Mouse (Mus musculus): ENCODE data around the gene 4930595D18Rik.

Gene 4930595D18Rik

DNA sequence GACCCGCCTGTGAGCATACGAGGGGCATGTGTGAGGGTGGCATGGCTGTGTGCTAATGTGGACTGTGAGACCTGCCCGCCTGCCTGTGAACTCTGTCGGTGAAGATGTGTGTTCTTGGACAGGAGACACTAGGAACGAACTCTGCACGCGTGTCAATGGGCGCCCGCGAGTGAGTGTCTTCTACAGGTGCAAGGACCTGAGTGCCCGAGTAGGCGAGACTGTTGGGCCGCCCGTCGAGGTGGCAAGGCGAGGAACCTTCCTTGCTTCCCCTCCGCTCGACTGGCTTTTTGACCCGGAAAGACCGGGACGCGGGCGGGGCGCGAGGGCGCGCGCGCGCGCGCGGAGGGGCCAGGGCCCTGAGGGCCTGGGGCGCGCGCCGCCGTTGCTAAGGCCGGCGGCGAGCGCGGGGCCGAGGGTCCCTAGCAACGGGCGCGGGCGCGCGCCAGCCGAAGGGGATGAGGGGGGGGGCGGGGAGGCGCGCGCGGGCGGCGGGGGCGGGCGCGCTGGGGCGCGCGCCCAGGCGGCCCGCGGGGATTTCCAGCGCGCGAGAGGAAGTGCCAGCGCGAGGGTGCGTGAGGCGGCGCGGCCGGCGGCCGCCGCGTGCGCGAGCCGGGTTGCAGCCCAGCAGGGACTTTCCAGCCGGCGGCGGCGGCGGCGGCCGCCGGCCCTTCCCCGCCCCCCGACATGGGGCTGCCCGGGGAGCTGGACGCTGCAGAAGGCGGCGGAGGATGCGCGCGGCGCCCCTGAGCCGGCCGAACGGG, 18.3 kb downstream of the 4930595D18Rik start, which contains the start of gene Traf3:
Gene Traf3, plus strand, starts transcription at position 540 of the 761 bp plus-strand sequence.
- DNase-seq (ENCODE audit: low spot score in 2 of 2) = peak; percentile 35 to 40

DNA sequence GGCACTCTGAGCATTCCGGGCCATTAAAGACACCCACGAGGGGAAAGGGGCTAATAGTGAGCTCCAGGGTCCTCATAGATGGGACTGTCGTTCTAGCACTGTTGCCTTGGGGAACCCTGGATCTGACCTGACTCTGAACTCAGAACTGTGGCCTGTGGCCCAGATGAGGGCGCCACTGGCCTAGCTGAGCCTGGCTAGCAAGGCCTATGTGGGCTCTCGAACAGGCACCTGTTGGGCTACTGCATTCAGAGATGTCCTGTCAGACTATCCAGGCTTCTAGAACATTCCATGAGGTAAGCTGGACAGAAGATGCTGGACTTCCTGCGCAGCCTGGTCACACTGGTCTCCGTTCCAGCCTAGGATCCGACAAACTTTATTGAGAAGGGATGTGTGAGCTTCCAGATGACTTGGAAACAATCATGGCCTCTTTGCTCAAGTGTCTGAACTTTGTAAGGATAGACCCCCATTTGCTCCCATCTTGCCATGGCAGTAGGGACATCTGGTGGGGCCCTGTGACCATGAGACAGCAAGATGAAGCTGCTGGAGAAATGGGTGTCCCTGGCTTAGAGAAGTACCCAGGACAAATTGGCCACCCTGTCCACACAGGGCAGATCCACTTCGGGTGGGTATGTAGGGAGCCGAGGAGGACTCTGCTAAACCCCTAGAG, 19.0 kb downstream of the 4930595D18Rik start:
- peak; percentile 23 to 32 for DNase-seq (ENCODE audit: low spot score in 2 of 2)

DNA sequence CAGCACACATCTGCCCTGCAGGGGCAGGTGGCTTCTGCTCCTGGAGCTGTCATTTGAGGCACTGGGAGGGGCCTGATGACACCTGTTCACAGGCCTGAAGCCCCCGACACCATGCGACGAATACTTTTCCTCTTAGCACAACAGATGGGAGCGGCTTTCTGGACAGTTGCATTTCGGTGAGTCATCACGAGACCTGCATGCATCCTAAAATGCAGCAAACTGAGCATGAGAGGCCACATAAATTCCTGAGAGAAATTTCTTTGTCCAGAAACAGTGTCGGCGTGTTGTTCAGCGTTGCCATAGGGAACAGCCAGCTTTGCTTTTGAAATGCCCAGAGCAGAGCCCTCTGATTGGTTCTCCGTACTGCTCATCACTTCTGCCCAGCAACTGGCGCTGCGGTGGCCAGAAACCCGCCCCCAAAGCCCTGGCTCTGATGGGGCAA, 20.0 kb downstream of the 4930595D18Rik start:
- DNase-seq (ENCODE audit: low spot score in 2 of 2) = peak; percentile 83 to 84

DNA sequence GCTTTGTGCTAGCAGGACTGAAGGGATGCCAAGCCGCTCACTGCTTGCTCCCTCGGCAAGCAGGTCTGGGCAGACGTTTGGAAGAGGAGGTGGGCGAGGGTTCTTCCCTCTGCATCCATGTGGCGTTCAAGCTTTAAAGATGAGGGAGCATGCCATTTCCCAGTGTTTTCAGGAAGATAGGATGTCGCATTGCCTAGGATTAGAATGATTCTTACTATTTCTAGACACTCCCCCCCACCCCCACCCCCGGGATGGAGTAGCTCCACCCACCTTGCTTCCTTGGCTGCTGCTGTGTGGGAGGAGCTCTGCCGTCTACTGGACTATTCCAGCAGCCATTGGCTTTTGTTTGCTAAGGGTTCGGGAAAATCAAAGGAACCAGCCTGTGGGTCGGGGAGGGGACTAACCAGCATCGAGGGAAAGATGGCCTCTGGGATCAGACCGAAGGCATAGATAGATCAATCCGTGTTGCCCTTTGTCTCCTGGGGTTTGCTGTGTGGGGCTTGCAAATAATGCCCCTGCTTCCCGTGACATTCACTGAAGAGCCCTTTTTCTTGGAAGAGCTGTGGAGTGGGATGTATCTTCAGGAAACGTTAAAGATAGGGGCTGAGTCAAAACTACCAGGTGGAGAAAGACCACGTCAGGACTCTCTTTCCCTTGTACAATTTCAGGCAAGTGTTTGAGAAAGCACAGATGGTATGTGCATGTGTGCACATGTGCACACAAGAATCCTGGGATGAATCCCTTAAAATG, 21.8 kb downstream of the 4930595D18Rik start:
- peak; percentile 41 to 58 for DNase-seq (ENCODE audit: low spot score in 2 of 2)

DNA sequence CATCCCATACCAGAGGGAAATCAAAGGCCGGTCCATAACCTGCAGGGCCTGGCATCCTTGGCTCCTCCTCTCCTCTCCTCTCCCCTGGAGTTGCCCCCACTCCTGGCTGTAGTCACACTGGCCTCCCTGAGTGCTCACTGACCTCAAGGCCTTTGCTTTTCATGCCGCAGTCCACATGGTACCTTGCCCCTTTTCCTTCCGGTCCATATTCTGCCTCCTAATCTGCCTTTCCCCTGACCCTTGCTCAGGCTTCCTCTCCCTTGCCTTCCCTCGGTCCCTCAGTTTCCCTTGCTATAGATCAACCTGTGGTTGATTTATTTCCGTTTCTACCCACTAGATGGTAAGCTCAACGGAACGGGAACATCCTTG, 22.4 kb downstream of the 4930595D18Rik start:
- no peak for DNase-seq (ENCODE audit: low spot score in 2 of 2)

DNA sequence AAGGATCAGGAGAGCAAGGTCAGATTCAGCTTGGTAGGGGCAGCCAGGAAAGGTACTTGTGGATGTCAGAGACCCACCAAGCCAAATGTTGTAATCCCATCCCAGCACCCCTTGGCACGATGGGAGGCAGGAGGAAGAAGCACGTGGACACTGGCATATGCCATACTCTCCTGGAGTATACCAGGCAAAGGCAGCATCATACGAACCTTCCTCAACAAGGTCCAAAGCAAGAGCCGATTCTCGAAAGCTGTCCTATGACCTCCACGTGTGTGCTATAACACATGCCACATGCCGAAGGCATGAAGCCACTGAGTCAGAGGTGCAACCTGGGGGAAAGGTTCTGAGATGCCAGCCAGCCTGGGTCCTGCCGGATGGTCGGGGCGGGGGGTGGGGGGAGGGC, 23.4 kb downstream of the 4930595D18Rik start:
- no peak for DNase-seq (ENCODE audit: low spot score in 2 of 2)

DNA sequence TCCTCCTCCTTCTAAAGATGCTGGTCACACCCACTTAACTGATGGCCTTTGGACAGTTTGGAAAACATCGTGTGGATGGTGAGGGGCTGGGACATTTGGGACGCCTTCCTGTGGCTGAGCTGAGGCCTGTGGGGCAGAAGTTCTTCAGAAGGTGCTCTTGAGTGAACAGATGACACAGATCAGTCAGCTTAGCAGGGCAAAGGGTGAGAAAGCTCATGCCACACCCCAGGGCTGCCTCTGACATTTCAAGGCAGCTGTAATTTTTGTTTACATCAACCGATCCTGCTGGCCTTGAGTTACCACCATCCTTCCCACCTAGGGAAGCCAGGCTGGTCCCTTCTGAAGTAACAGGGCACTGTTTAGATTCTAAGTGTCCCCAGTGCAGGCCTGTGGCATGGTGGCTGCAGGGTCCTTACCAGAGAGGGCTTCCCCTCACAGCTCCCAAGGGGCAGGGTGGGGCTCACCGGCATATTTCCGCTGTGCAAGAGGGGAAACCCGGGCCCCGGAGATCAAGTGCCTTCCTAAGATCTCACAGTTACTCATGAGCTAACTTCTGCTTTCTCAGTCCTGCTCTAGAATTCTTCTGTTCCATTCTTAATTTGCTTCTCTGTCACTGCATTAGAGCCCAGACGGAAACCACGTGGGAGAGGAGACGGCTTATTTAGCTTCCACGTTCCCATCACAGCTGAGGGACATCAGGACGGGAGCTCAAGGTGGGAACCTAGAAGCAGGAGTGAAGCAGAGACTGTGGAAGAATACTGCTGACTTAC, 24.4 kb downstream of the 4930595D18Rik start:
- DNase-seq (ENCODE audit: low spot score in 2 of 2) = no peak

DNA sequence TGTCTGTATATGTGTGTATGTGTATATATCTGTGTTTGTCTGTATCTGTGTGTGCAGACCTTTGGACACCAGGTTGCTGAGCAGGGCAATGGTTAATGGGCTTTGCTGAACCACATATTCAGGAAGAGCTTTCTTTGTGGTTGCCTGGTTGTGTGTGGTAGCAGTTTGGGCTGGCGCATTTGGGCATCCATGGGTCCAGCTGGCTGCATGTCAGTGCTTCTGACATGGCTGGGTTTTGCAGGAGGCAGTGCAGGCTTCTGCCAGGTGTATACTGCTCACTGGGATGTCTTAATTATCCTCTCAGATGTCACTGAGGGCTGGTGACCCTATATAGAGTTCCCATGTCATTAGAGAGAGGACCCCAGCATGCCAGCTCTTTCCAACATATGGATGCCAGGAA, 28.5 kb downstream of the 4930595D18Rik start:
- DNase-seq (ENCODE audit: low spot score in 2 of 2) = no peak

DNA sequence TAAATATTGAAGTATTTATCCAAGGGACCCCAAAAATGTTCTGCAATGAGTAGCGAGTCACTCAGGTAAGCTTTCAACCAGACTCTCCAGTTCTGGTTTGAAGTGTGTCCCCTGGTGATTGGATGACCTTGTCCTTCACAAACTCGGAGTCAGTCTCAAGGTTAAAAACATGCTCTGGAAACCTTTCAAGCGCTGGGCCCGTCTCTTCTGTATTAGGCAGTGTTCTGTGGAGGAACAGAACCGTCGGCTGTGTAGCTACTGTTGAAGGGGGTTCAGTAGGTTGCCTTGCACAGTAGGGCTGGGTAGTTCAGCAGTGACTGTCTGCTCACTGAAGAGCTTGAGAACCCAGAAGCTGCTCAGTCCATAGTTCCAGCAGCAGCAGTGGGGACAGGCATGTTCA, 29.6 kb downstream of the 4930595D18Rik start:
- no peak for DNase-seq (ENCODE audit: low spot score in 2 of 2)

DNA sequence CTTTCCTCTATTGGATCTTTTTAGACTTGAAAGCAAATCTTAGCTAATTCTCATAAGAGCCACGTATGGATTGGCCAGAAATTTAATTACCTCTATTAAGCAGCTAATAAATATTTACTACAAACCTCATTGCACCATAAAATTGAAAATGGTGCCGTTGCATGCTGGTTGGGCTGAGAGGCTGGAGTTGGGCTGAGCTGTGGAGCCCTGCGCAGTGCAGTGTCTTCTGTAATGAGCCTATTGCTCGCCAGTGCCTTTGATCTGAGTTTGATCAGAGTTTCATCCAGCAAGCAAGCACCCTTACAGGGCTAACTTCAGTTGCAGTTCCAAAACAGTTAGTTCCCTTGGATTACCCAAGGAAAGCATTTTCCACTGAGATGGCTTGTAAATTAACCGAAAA, 30.3 kb downstream of the 4930595D18Rik start:
- no peak for DNase-seq (ENCODE audit: low spot score in 2 of 2)

DNA sequence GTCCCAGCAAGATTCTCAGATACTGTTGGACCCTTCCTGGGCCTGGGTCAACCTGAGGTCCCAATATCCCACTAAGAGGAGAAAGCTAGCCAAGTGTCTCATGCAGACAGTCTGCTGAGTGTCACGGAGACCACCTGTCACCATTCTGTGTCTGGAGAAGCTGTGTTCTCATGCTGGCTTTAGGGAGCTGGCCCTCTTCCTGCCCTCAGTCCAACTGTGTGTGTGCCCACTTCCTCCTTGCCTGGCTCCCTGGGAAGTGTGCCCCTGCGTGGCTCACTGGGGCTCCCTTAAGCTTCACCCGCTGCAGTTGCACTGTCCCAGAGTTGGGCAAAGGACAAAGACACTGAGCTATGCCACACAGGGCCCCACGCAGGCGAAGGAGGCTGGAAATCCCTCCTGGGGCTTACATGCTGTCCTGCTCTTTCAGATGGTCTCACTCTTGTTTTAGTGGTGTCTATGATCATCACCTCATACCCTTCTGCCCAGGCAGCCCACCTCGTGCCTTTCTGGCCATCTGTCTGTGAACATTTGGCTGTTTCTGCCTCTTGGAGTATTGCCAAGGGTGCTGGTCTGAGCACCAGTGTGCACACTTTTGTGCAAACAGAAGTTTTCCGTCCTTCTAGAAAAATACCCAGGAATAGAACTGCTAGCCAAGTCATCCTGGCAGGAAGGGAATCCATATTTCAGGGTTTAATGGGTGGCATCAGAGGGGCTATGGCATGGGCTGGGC, 31.1 kb downstream of the 4930595D18Rik start:
- no peak for DNase-seq (ENCODE audit: low spot score in 2 of 2)

DNA sequence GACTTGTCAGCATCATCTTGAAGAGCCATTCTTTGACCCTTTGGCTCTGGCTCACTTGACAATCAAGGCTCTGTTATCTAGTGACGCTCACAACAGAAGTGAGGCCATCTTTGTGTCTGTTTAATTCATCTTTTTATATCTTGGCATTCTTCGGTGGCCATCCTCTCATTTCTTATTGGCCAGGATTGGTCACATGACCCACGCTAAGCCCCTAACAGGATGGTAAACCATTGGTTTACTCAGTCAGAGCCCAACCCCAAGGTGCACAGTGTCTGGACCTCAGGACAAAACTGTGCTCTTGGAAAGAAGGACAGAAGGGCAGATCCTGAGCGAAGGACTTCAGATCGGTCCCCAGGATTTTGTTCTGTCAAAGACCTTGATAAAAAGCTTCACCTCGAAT, 31.7 kb downstream of the 4930595D18Rik start:
- DNase-seq (ENCODE audit: low spot score in 2 of 2) = no peak

DNA sequence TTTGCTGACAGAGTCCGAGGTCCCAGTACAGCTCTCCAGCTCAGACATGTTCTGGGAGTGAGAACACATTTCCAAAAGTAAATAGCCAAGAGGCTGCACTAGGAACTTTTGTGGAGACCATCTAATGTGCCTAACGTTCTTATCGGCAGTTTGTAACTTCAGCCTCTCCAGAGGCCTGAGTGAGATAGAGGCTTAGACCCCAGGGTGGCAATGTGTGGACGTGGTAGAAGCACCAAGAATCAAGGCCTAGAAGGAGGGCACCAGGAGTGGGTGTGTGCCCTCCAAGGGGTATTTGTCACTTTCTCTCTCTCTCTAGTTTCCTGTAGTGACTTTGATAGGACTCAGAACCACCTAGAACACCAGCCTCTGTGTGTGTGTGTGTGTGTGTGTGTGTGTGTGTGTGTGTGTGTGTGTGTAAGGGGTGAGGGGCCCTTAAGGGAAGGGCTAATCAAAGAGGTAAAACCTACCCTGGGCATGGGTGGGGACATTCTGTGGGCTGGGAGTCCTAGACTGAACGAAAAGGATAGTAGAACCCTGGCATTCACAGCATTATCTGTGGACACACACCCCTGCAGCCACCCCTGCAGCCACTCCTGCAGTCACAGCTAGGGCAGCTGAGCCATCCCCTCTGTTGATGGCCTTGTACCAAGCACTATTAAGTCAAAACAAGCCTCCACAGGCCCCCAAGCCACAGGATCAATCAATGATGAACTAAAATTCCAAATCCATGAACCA, 32.7 kb downstream of the 4930595D18Rik start:
- no peak for DNase-seq (ENCODE audit: low spot score in 2 of 2)

DNA sequence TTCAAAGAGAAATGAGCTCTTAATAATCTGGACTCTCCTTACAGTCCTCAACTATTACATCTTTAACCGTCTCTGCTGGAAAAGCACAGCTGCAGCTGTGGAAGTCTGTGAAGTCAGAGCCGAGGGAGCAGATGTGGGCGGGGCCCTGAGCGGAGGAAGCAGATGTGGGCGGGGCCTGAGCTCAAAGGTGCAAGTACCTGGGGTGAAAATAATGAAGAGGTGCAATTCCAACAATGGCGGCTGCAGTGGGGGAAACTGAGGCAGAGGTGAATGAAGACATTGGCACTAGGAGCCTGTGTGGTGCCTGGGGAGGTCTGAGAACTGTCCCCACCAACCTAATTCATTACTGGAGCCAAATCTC, 34.1 kb downstream of the 4930595D18Rik start:
- DNase-seq (ENCODE audit: low spot score in 2 of 2) = no peak

DNA sequence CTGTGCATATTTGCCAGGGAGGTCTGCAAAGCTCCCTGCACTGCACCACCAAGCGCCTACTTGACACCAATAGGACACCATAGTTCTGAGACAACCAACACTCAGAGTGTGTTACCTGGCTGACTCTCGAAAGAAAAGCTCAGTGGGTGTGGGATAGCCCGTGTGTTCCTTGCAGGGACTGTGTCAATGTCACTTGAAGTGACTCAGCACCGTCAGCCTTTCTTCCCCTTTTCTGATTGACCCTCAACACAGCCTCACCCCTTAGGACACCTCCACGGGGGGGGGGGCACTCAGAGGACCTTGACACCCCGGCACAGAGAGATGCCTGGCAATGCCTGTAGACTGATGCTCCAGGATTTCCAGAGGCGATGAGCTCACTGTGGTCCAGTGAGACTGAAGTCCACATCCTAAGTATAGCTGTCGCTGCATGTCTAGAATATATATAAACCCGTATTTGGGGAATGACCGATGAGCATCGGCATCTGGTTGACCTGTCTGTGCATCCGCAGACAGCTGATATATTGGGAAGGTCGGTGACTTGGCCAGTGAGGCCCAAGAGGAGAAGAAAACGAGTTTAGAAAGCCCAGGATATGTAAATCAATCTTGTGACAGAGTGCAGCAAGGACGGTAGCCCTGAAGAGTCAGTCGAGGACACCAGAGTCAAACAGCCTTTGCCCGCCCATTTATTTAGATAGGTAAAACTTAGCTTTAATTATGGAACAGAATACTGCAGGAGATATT, 34.6 kb downstream of the 4930595D18Rik start:
- no peak for DNase-seq (ENCODE audit: low spot score in 2 of 2)

DNA sequence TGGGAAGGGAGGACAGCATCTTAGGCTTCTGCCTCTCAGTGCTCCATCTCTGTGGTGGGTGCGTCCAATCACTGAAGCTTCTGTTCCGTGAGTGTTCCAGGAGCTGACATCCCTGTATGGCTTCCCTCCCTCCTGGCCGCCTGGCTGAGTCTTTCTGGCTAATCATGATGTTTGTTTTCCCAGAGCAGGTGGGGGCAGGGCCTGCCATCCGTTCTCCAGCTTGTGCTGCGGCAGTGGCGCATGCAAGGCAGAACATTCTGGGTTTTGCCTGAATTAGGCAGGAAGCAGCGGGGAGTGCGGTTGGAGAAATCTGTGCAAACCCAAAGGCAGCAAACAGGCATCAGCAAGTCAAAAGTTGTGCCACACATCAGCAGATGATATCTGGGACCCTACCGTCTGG, 39.0 kb downstream of the 4930595D18Rik start:
- peak in 1 of 2 experiments; percentile 51 for DNase-seq (ENCODE audit: low spot score in 2 of 2)

DNA sequence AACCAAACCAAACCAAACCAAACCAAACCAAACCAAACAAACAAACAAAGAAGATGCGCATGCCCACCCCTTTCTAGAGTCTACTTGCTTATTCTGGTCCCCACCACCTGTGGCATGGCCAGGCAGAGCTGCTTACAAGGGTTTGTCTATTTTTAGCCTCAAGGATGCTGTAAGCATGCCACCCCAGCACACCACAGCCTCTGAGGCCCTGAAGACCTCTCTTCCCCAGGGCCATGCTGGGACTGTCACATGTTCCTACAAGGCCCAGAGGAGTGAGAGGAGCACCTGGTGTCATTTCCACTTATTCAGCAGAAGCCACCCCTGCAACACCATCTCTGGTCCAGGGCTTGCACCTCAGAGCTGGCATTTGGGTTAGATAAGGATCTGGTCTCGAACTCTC, 39.7 kb downstream of the 4930595D18Rik start:
- DNase-seq (ENCODE audit: low spot score in 2 of 2) = no peak

DNA sequence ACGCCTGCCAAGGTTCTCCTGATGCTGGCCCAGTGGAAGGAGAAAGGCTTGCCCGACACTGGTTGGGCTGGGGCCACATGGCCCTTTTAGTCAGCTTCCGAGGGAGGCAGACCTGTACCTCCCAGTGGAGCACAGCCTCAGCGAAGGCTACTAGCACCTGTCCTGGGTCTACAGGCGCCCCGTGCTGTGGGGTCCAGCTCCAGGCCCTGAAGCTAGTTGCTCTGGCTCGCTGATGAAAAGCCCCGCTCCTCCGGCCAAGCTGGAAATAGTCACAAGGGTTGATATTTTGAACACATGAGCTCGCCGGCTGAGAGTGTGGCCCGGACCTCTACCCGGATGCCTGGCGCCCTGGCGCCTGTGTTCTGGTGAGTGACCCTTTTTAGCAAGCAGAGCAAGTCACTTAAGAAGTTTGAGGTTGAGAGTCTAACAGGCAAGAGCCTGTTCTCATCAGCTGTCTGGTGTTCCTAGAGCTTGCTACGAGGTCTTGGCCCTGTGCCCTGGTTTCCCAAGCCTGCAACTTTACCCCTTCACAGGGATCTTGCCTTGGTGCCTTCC, 40.7 kb downstream of the 4930595D18Rik start:
- no peak for DNase-seq (ENCODE audit: low spot score in 2 of 2)

DNA sequence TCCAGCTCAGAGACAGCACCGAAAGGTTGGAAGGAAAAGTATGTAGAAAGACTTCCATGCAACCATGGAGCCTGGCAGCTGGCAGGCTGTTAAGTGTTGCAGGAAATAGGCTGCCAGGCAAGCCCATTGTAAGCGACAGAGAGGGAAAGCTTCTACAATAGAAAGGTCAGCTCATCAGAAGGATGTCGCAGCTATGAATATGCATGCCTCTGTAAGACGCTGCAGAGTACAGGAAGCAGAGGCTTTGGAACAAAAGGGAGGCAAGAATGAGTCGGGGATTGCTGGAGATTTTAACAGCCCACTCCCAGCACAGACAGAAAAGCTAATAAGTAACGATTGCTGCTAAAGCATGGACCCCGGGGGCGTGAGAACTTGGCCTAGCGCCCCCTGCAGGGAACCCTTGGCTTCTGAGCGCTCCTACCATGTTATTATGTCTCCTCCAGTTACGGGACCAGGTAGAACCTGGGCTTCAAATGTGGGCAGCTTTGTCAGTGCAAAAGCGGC, 41.2 kb downstream of the 4930595D18Rik start:
- peak in 1 of 2 experiments; percentile 18 for DNase-seq (ENCODE audit: low spot score in 2 of 2)
